Mouse (Mus musculus) R1 (cell line): Measurements from ENCODE around the gene Mypop.

Source experiments
- DNase-seq: peaks from one replicate; pipeline ENCODE4 v3.0.0-alpha.2; 2018; ENCODE audit warnings: low read depth, low spot score

The Mypop gene

GRCm38 (mm10) chr7:19017909-19018308 lies 26.9 kb downstream of the Mypop start:
- DNase-seq: no peak

GRCm38 (mm10) chr7:19021048-19021447 lies 30.0 kb downstream of the Mypop start:
- no peak for DNase-seq

- no peak for DNase-seq
Observed at GRCm38 (mm10) chr7:19022189-19022958, 31.3 kb downstream of the Mypop start.

- DNase-seq: peak; percentile 84
Observed at GRCm38 (mm10) chr7:19023357-19023814, 32.3 kb downstream of the Mypop start, which contains the start of gene Foxa3. TSS of gene Foxa3 (minus strand) at chr7:19023538.

GRCm38 (mm10) chr7:19024096-19024506 lies 33.1 kb downstream of the Mypop start, which contains the start of gene Sympk:
TSS of gene Sympk (plus strand) at chr7:19024377.
- peak; percentile 96 for DNase-seq

- peak; percentile 70 for DNase-seq
Observed at GRCm38 (mm10) chr7:19024581-19025255, 33.7 kb downstream of the Mypop start.

GRCm38 (mm10) chr7:19028067-19028466 lies 37.0 kb downstream of the Mypop start:
- DNase-seq: no peak

GRCm38 (mm10) chr7:19029084-19029653 lies 38.1 kb downstream of the Mypop start:
- DNase-seq: peak; percentile 83

- DNase-seq: peak; percentile 69
Observed at GRCm38 (mm10) chr7:19031641-19032040, 40.6 kb downstream of the Mypop start.

GRCm38 (mm10) chr7:19044616-19045015 lies 53.6 kb downstream of the Mypop start:
- no peak for DNase-seq

- no peak for DNase-seq
Observed at GRCm38 (mm10) chr7:19046286-19047069, 55.4 kb downstream of the Mypop start.

GRCm38 (mm10) chr7:19048006-19048527 lies 57.0 kb downstream of the Mypop start:
- DNase-seq: no peak

GRCm38 (mm10) chr7:19049252-19049651 lies 58.2 kb downstream of the Mypop start:
- no peak for DNase-seq

- no peak for DNase-seq
Observed at GRCm38 (mm10) chr7:19050172-19050571, 59.1 kb downstream of the Mypop start.

GRCm38 (mm10) chr7:19051161-19051560 lies 60.1 kb downstream of the Mypop start:
- DNase-seq: no peak
